Mouse (Mus musculus): ENCODE results near the gene Arhgap15. TPM values are rescaled to one million over a fixed set of nuclear protein-coding genes. Genes with fewer than 3 reads are reported as not detected.

The Arhgap15 gene
- total RNA-seq, 1 experiment = not detected

GRCm38 (mm10) chr2:43786101-43786500 lies 37.5 kb downstream of the Arhgap15 start:
- Histone ChIP-seq H3K9me3 (ENCODE audit: control insufficient read depth, insufficient read depth, low read depth, low read length) (no peaks in the 10 kb centered on the region), H3K36me3 (ENCODE audit: control insufficient read depth, insufficient read depth, low read length, poor library complexity, severe bottlenecking) (no peaks in the 10 kb centered on the region), H3K27ac (ENCODE audit: insufficient read depth, low read depth, low read length, poor library complexity, severe bottlenecking) (no peak overlapping the region), H3K9ac (ENCODE audit: insufficient read depth, low read depth, low read length, poor library complexity, severe bottlenecking) (no peak overlapping the region), H3K4me1 (ENCODE audit: control insufficient read depth in 2 of 2, insufficient read depth in 2 of 2, low read length in 2 of 2, poor library complexity in 1 of 2) (no peaks in the 10 kb centered on the region), H3K4me3 (ENCODE audit: insufficient read depth in 1 of 2, low read depth in 1 of 2, low read length in 2 of 2, poor library complexity in 1 of 2, severe bottlenecking in 1 of 2) (no peak overlapping the region)
- in situ Hi-C loops (cut with MboI; ENCODE audit: low sequenced_read_pairs in 2 of 2, unreplicated experiment in 2 of 2) = no loop called here
- no peak for DNase-seq (ENCODE audit: low read depth, low spot score)
- TF ChIP-seq MAFK (IDR thresholded peaks at IDR 0.05; ENCODE audit: insufficient read depth, low read depth, low read length) = no peak
- TF ChIP-seq ZNF384 (IDR thresholded peaks at IDR 0.05; ENCODE audit: low read depth, low read length) = no peak
- TF ChIP-seq CHD2 (IDR thresholded peaks at IDR 0.05; ENCODE audit: low read depth, low read length) = no peak
- no peak for TF ChIP-seq HCFC1 (IDR thresholded peaks at IDR 0.05; ENCODE audit: borderline replicate concordance, insufficient read depth, low read length)
- TF ChIP-seq ZC3H11A (IDR thresholded peaks at IDR 0.05; ENCODE audit: borderline replicate concordance, low read depth, low read length) = no peak

- no peak overlapping the region for H3K9ac ChIP-seq (ENCODE audit: insufficient read depth, low read depth, low read length, poor library complexity, severe bottlenecking)
- no peak overlapping the region for H3K27ac ChIP-seq (ENCODE audit: insufficient read depth, low read depth, low read length, poor library complexity, severe bottlenecking)
- H3K9me3 ChIP-seq (ENCODE audit: control insufficient read depth, insufficient read depth, low read depth, low read length) = no peaks in the 10 kb centered on the region
- peak; percentile 3 for DNase-seq (ENCODE audit: low read depth, low spot score)
- TF ChIP-seq HCFC1 (IDR thresholded peaks at IDR 0.05; ENCODE audit: borderline replicate concordance, insufficient read depth, low read length) = no peak
- TF ChIP-seq MAFK (IDR thresholded peaks at IDR 0.05; ENCODE audit: insufficient read depth, low read depth, low read length) = no peak
- no peak for TF ChIP-seq CHD2 (IDR thresholded peaks at IDR 0.05; ENCODE audit: low read depth, low read length)
- TF ChIP-seq ZC3H11A (IDR thresholded peaks at IDR 0.05; ENCODE audit: borderline replicate concordance, low read depth, low read length) = no peak
- no peak for TF ChIP-seq ZNF384 (IDR thresholded peaks at IDR 0.05; ENCODE audit: low read depth, low read length)
- H3K4me3 ChIP-seq (ENCODE audit: insufficient read depth in 1 of 2, low read depth in 1 of 2, low read length in 2 of 2, poor library complexity in 1 of 2, severe bottlenecking in 1 of 2) = no peak overlapping the region
- H3K4me1 ChIP-seq (ENCODE audit: control insufficient read depth in 2 of 2, insufficient read depth in 2 of 2, low read length in 2 of 2, poor library complexity in 1 of 2) = no peaks in the 10 kb centered on the region
- in situ Hi-C loops (cut with MboI; ENCODE audit: low sequenced_read_pairs in 2 of 2, unreplicated experiment in 2 of 2) = no loop called here
- H3K36me3 ChIP-seq (ENCODE audit: control insufficient read depth, insufficient read depth, low read length, poor library complexity, severe bottlenecking) = no peaks in the 10 kb centered on the region
These were observed 38.5 kb downstream of the Arhgap15 start for GRCm38 (mm10) chr2:43787141-43787540.

- Histone ChIP-seq H3K4me3 (ENCODE audit: insufficient read depth in 1 of 2, low read depth in 1 of 2, low read length in 2 of 2, poor library complexity in 1 of 2, severe bottlenecking in 1 of 2) (no peak overlapping the region), H3K4me1 (ENCODE audit: control insufficient read depth in 2 of 2, insufficient read depth in 2 of 2, low read length in 2 of 2, poor library complexity in 1 of 2) (no peaks in the 10 kb centered on the region), H3K36me3 (ENCODE audit: control insufficient read depth, insufficient read depth, low read length, poor library complexity, severe bottlenecking) (no peaks in the 10 kb centered on the region), H3K9me3 (ENCODE audit: control insufficient read depth, insufficient read depth, low read depth, low read length) (no peaks in the 10 kb centered on the region), H3K27ac (ENCODE audit: insufficient read depth, low read depth, low read length, poor library complexity, severe bottlenecking) (no peak overlapping the region), H3K9ac (ENCODE audit: insufficient read depth, low read depth, low read length, poor library complexity, severe bottlenecking) (no peak overlapping the region)
- no peak for DNase-seq (ENCODE audit: low read depth, low spot score)
- in situ Hi-C loops (cut with MboI; ENCODE audit: low sequenced_read_pairs in 2 of 2, unreplicated experiment in 2 of 2) = no loop called here
- TF ChIP-seq HCFC1 (IDR thresholded peaks at IDR 0.05; ENCODE audit: borderline replicate concordance, insufficient read depth, low read length) = no peak
- no peak for TF ChIP-seq ZC3H11A (IDR thresholded peaks at IDR 0.05; ENCODE audit: borderline replicate concordance, low read depth, low read length)
- TF ChIP-seq MAFK (IDR thresholded peaks at IDR 0.05; ENCODE audit: insufficient read depth, low read depth, low read length) = no peak
- no peak for TF ChIP-seq CHD2 (IDR thresholded peaks at IDR 0.05; ENCODE audit: low read depth, low read length)
- TF ChIP-seq ZNF384 (IDR thresholded peaks at IDR 0.05; ENCODE audit: low read depth, low read length) = no peak
These were observed 39.9 kb downstream of the Arhgap15 start for GRCm38 (mm10) chr2:43788484-43788883.

GRCm38 (mm10) chr2:43790049-43790693 lies 41.5 kb downstream of the Arhgap15 start:
- no peak for TF ChIP-seq MAFK (IDR thresholded peaks at IDR 0.05; ENCODE audit: insufficient read depth, low read depth, low read length)
- no peak for TF ChIP-seq HCFC1 (IDR thresholded peaks at IDR 0.05; ENCODE audit: borderline replicate concordance, insufficient read depth, low read length)
- TF ChIP-seq ZNF384 (IDR thresholded peaks at IDR 0.05; ENCODE audit: low read depth, low read length) = no peak
- no peak for TF ChIP-seq CHD2 (IDR thresholded peaks at IDR 0.05; ENCODE audit: low read depth, low read length)
- no peak for TF ChIP-seq ZC3H11A (IDR thresholded peaks at IDR 0.05; ENCODE audit: borderline replicate concordance, low read depth, low read length)
- no peaks in the 10 kb centered on the region for H3K9me3 ChIP-seq (ENCODE audit: control insufficient read depth, insufficient read depth, low read depth, low read length)
- H3K27ac ChIP-seq (ENCODE audit: insufficient read depth, low read depth, low read length, poor library complexity, severe bottlenecking) = no peak overlapping the region
- H3K4me3 ChIP-seq (ENCODE audit: insufficient read depth in 1 of 2, low read depth in 1 of 2, low read length in 2 of 2, poor library complexity in 1 of 2, severe bottlenecking in 1 of 2) = no peak overlapping the region
- in situ Hi-C loops (cut with MboI; ENCODE audit: low sequenced_read_pairs in 2 of 2, unreplicated experiment in 2 of 2) = no loop called here
- no peaks in the 10 kb centered on the region for H3K4me1 ChIP-seq (ENCODE audit: control insufficient read depth in 2 of 2, insufficient read depth in 2 of 2, low read length in 2 of 2, poor library complexity in 1 of 2)
- no peak for DNase-seq (ENCODE audit: low read depth, low spot score)
- H3K9ac ChIP-seq (ENCODE audit: insufficient read depth, low read depth, low read length, poor library complexity, severe bottlenecking) = no peak overlapping the region
- no peaks in the 10 kb centered on the region for H3K36me3 ChIP-seq (ENCODE audit: control insufficient read depth, insufficient read depth, low read length, poor library complexity, severe bottlenecking)
